Comparison of ENCODE assay signal across 10 mouse cellular contexts in genomic region chr3:90627807-90628206, GRCm38 (mm10). TPM values are rescaled to one million over a fixed set of nuclear protein-coding genes. Genes with fewer than 3 reads are reported as not detected.
DNase-seq lines count a peak whose midpoint lies in the region; ATAC-seq and TF ChIP-seq lines count a peak whose summit lies in the region.
"Had no signal": no experiment of that assay in that cellular context is flagged by ENCODE, and none has a peak within 500 bp of the region (broad histone marks: within the 10 kb centered on the region; RNA-seq: fewer than 3 reads in every experiment).

No protein-coding gene starts in this region.

- H3K9ac ChIP-seq in hindbrain, embryonic 13.5 days: no peak overlapping the region
- H3K9ac ChIP-seq: liver, embryonic 13.5 days had no signal

- H3K9me3 ChIP-seq in hindbrain, embryonic 13.5 days: no peaks in the 10 kb centered on the region
- H3K9me3 ChIP-seq: liver, embryonic 13.5 days had no signal

- H3K27me3 ChIP-seq in hindbrain, embryonic 13.5 days: no peaks in the 10 kb centered on the region
- H3K27me3 ChIP-seq: liver, embryonic 13.5 days had no signal

- no peaks in the 10 kb centered on the region for H3K36me3 ChIP-seq in hindbrain, embryonic 13.5 days
- H3K36me3 ChIP-seq: liver, embryonic 13.5 days had no signal

- 60% methylated on average over 4 of the region's 4 CpGs for WGBS in hindbrain, embryonic 13.5 days

- peaks cover 20% of the 10 kb centered on the region for H3K4me1 ChIP-seq in hindbrain, embryonic 13.5 days (replicated peaks)
- H3K4me1 ChIP-seq: liver, embryonic 13.5 days had no signal

- DNase-seq in cerebellum, postnatal 10 days: peak; percentile 28 to 46
- no peak for DNase-seq in cerebellum, adult 11 months
- no peak for DNase-seq in left cerebral cortex, adult 2 months (ENCODE audit: extremely low spot score in 1 of 2, low spot score in 2 of 2)
- no peak for DNase-seq in left cerebral cortex, adult 18-20 months (ENCODE audit: low spot score in 2 of 2)
- DNase-seq in adipocyte (ENCODE audit: low spot score): peak; percentile 61
- no peak for DNase-seq in gastrocnemius, adult 18-20 months (ENCODE audit: low spot score)
- DNase-seq: liver, embryonic 13.5 days had no signal

- peak; percentile 61 for ATAC-seq in megakaryocyte progenitor cell, adult 5-6 weeks (replicated peaks; ENCODE audit: poor library complexity)
- no peak for ATAC-seq in hindbrain, embryonic 13.5 days (ENCODE audit: low FRiP score)

- peak; percentile 56 for TF ChIP-seq CTCF in left cerebral cortex, adult 2 months (IDR thresholded peaks at IDR 0.05)

- intact Hi-C loops in left cerebral cortex, adult 2 months (cut with DNase I): no loop called here

- no peak overlapping the region for H3K4me3 ChIP-seq in left cerebral cortex, adult 2 months
- H3K4me3 ChIP-seq in hindbrain, embryonic 13.5 days: no peak overlapping the region
- H3K4me3 ChIP-seq: liver, embryonic 13.5 days had no signal

- no peak overlapping the region for H3K27ac ChIP-seq in left cerebral cortex, adult 2 months
- no peak overlapping the region for H3K27ac ChIP-seq in hindbrain, embryonic 13.5 days
- H3K27ac ChIP-seq: liver, embryonic 13.5 days had no signal

- H3K4me2 ChIP-seq in hindbrain, embryonic 13.5 days: no peak overlapping the region
- H3K4me2 ChIP-seq: liver, embryonic 13.5 days had no signal

RNA-seq across cellular contexts. Expression of gene S100a6, which starts 15.1 kb away (rescaled TPM):
- total RNA-seq in left cerebral cortex, adult 2 months (2021): 10 to 100 TPM; 28.8 to 31.0 TPM
- 10 to 100 TPM; 30.8 to 37.4 TPM for total RNA-seq in left cerebral cortex, adult 18-20 months (2021)
- 31.2 and 57.3 TPM in 2 replicates for total RNA-seq in megakaryocyte progenitor cell, adult 5-6 weeks (2015)
- 10.7 and 21.3 TPM in 2 replicates for total RNA-seq in megakaryocyte progenitor cell, adult 5-6 weeks (2017)
- total RNA-seq in gastrocnemius, adult 18-20 months (2021): 100 to 1,000 TPM in 1 of 2 experiments, 10 to 100 TPM in 1; 63.5 to 106 TPM
- polyA plus RNA-seq in hindbrain, embryonic 13.5 days (2015; fragmentation: Nextera tagmentation; extraction: Ambion mirVana): 38.4 and 42.3 TPM in 2 replicates

RNA-seq across cellular contexts. Expression of gene S100a5, which starts 19.5 kb away (rescaled TPM):
- not detected for total RNA-seq in left cerebral cortex, adult 2 months (2021)
- total RNA-seq in left cerebral cortex, adult 18-20 months (2021): not detected
- total RNA-seq in megakaryocyte progenitor cell, adult 5-6 weeks (2015): not detected in 2 replicates
- not detected in 2 replicates for total RNA-seq in megakaryocyte progenitor cell, adult 5-6 weeks (2017)
- 1 to 10 TPM in 1 of 2 experiments, not detected in 1; 2.5 TPM for total RNA-seq in gastrocnemius, adult 18-20 months (2021)
- not detected in 2 replicates for polyA plus RNA-seq in hindbrain, embryonic 13.5 days (2015; fragmentation: Nextera tagmentation; extraction: Ambion mirVana)
- polyA plus RNA-seq: liver, embryonic 13.5 days; neural tube, embryonic 14.5 days had no signal

RNA-seq across cellular contexts. Expression of gene S100a4, which starts 24.2 kb away (rescaled TPM):
- total RNA-seq in left cerebral cortex, adult 2 months (2021): 1 to 10 TPM; 4.6 to 4.8 TPM
- total RNA-seq in left cerebral cortex, adult 18-20 months (2021): 1 to 10 TPM; 2.9 to 4.5 TPM
- total RNA-seq in megakaryocyte progenitor cell, adult 5-6 weeks (2015): 31.5 and 39.6 TPM in 2 replicates
- 19.4 and 53.6 TPM in 2 replicates for total RNA-seq in megakaryocyte progenitor cell, adult 5-6 weeks (2017)
- total RNA-seq in gastrocnemius, adult 18-20 months (2021): 10 to 100 TPM; 10.1 to 17.7 TPM
- polyA plus RNA-seq in hindbrain, embryonic 13.5 days (2015; fragmentation: Nextera tagmentation; extraction: Ambion mirVana): 0.75 and 1.5 TPM in 2 replicates
- polyA plus RNA-seq: neural tube, embryonic 14.5 days had no signal

RNA-seq across cellular contexts. Expression of gene S100a7a, which starts 26.0 kb away (rescaled TPM):
- 1 to 10 TPM in 1 of 2 experiments, under 1 TPM in 1; 0.72 to 1.1 TPM for total RNA-seq in left cerebral cortex, adult 2 months (2021)
- 1 to 10 TPM; 1.0 to 1.1 TPM for total RNA-seq in left cerebral cortex, adult 18-20 months (2021)
- total RNA-seq in megakaryocyte progenitor cell, adult 5-6 weeks (2015): not detected in 2 replicates
- total RNA-seq in megakaryocyte progenitor cell, adult 5-6 weeks (2017): not detected in 2 replicates
- total RNA-seq in gastrocnemius, adult 18-20 months (2021): not detected
- not detected in 2 replicates for polyA plus RNA-seq in hindbrain, embryonic 13.5 days (2015; fragmentation: Nextera tagmentation; extraction: Ambion mirVana)
- polyA plus RNA-seq: liver, embryonic 13.5 days; neural tube, embryonic 14.5 days had no signal

RNA-seq across cellular contexts. Expression of gene Gm42674, which starts 26.1 kb away (rescaled TPM):
- total RNA-seq in left cerebral cortex, adult 2 months (2021): not detected
- total RNA-seq in left cerebral cortex, adult 18-20 months (2021): not detected
- total RNA-seq in megakaryocyte progenitor cell, adult 5-6 weeks (2015): not detected in 2 replicates
- not detected in 2 replicates for total RNA-seq in megakaryocyte progenitor cell, adult 5-6 weeks (2017)
- not detected for total RNA-seq in gastrocnemius, adult 18-20 months (2021)
- polyA plus RNA-seq in hindbrain, embryonic 13.5 days (2015; fragmentation: Nextera tagmentation; extraction: Ambion mirVana): not detected in 2 replicates
- polyA plus RNA-seq: liver, embryonic 13.5 days; neural tube, embryonic 14.5 days had no signal

Comparison
In these comparisons a context has a peak if more than half of its experiments do, and no peak if none do; other contexts are left out.
1. DNase-seq: peak in cerebellum, postnatal 10 days (2 of 2) and adipocyte (single experiment); none in cerebellum, adult 11 months (single experiment), left cerebral cortex, adult 2 months (0 of 2), left cerebral cortex, adult 18-20 months (0 of 2) and gastrocnemius, adult 18-20 months (single experiment).